Mouse (Mus musculus) forebrain, embryonic 10.5 days (tissue): ENCODE results near the gene Tas2r115. TPM values are rescaled to one million over a fixed set of nuclear protein-coding genes. Genes with fewer than 3 reads are reported as not detected.
"Not testable (repeated sequence)": the region's sequence is repeated elsewhere in the genome, so short reads cannot be mapped to it uniquely, and the experiment has no call there.

Experiments
- DNase-seq: peaks from one replicate; pipeline ENCODE4 v3.0.0-alpha.2; 2017; ENCODE audit warnings: low spot score; ENCODE audit errors: extremely low spot score
- H3K27ac ChIP-seq: fragments of 300-500 bp; sonication (generic); 2 replicates; pipeline ENCODE4 v1.5.1; 2016; ENCODE audit warnings: mild to moderate bottlenecking
- H3K27me3 ChIP-seq: fragments of 300-500 bp; sonication (generic); 2 replicates; pipeline ENCODE4 v1.6.1; 2016; ENCODE audit warnings: mild to moderate bottlenecking; ENCODE audit not compliant: poor library complexity, severe bottlenecking
- H3K36me3 ChIP-seq: fragments of 300-500 bp; sonication (generic); replicated peaks from 2 replicates; pipeline ENCODE4 v1.6.1; 2016; ENCODE audit warnings: mild to moderate bottlenecking, moderate library complexity
- H3K4me1 ChIP-seq: fragments of 300-500 bp; sonication (generic); 2 replicates; pipeline ENCODE4 v1.6.1; 2016
- H3K4me3 ChIP-seq: fragments of 300-500 bp; sonication (generic); 2 replicates; pipeline ENCODE4 v1.5.1; 2016; ENCODE audit warnings: mild to moderate bottlenecking, moderate library complexity
- H3K9me3 ChIP-seq: fragments of 300-500 bp; sonication (generic); 2 replicates; pipeline ENCODE4 v1.6.1; 2016; ENCODE audit warnings: mild to moderate bottlenecking, moderate library complexity
- WGBS: fragments of 180-500 bp; shearing (Covaris S2); methylation state at CpG from one replicate; pipeline ENCODE4 v1.1.7; 2016; 5-methylcytosine and 5-hydroxymethylcytosine counted together
- polyA plus RNA-seq: library from polyadenylated mRNA; unstranded; fragments of >200 nt; fragmentation: Nextera tagmentation; extraction: Ambion mirVana; gene quantifications from 2 replicates; pipeline ENCODE4 v1.2.1, GENCODE M21; 2016

The Tas2r115 gene
- polyA plus RNA-seq: not detected in 2 replicates

GRCm38 (mm10) chr6:132737935-132738334, at the start of gene Tas2r115:
Gene Tas2r115, minus strand, starts transcription at chr6:132738035.
- Histone ChIP-seq H3K27ac (no peak within 1 kb of the TSS), H3K9me3 (no peaks in the 10 kb centered on the region), H3K27me3 (no peaks in the 10 kb centered on the region), H3K36me3 (no peaks in the 10 kb centered on the region), H3K4me1 (no peaks in the 10 kb centered on the region), H3K4me3 (no peak within 1 kb of the TSS)
- DNase-seq: no peak
- 80% methylated on average over 2 of the region's 2 CpGs for WGBS

DNA sequence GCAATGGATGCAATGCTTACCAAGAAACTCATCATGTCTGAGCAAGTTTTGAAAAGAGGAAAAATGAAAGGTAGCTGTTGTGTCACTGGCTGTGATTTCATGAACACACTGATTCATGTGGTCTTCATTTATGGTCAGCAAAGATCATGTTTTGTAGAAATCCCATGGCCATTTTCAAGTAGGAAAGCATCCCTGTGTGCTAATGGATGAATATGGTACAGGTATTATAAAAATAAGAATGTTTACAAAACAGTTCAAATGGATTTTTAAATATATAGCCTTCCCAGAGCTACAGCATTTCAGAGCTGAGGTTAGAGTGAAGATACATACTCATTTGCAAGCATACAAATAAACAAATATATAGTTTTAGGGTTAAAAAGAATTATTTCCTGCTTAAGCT, 40.2 kb upstream of the Tas2r115 start, which contains the start of gene Tas2r136:
Tas2r136 (minus strand) TSS at position 101 of the 400 bp plus-strand sequence.
- H3K27ac ChIP-seq: no peak within 1 kb of the TSS
- H3K9me3 ChIP-seq: no peaks in the 10 kb centered on the region
- H3K4me1 ChIP-seq: no peaks in the 10 kb centered on the region
- H3K27me3 ChIP-seq: no peaks in the 10 kb centered on the region
- no peak for DNase-seq
- no peaks in the 10 kb centered on the region for H3K36me3 ChIP-seq
- no peak within 1 kb of the TSS for H3K4me3 ChIP-seq

DNA sequence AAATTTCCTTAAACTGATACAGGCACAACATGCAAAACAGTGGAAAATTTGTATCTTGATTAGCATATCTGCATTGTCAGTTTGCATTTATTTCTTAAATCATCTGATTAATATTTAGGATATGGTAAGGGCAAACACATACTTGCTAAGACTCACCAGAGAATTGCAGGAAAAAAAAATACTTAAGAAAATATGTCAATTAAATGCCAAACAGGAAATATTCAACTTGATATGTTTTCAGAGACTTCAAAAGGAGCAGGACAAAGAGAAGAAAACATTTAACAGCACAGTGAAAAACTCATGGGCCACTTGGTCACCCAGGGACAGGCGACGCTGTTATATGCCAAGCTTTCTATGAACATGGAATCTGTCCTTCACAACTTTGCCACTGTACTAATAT, 24.0 kb upstream of the Tas2r115 start, which contains the start of gene Tas2r102:
Tas2r102 (plus strand) TSS at position 301 of the 400 bp plus-strand sequence.
- Histone ChIP-seq H3K4me1 (no peaks in the 10 kb centered on the region), H3K36me3 (no peaks in the 10 kb centered on the region), H3K4me3 (no peak within 1 kb of the TSS), H3K27ac (no peak within 1 kb of the TSS), H3K27me3 (no peaks in the 10 kb centered on the region), H3K9me3 (no peaks in the 10 kb centered on the region)
- DNase-seq: no peak
- WGBS: 99% methylated on average over 2 of the region's 2 CpGs

GRCm38 (mm10) chr6:132754430-132754829, 16.6 kb upstream of the Tas2r115 start, which contains the start of gene Tas2r124:
Gene Tas2r124, plus strand, starts transcription at chr6:132754730.
- 92% methylated on average over 1 of the region's 1 CpGs for WGBS
- Histone ChIP-seq H3K36me3 (no peaks in the 10 kb centered on the region), H3K27me3 (no peaks in the 10 kb centered on the region), H3K9me3 (no peaks in the 10 kb centered on the region), H3K4me1 (no peaks in the 10 kb centered on the region), H3K27ac (no peak within 1 kb of the TSS), H3K4me3 (no peak within 1 kb of the TSS)
- no peak for DNase-seq

DNA sequence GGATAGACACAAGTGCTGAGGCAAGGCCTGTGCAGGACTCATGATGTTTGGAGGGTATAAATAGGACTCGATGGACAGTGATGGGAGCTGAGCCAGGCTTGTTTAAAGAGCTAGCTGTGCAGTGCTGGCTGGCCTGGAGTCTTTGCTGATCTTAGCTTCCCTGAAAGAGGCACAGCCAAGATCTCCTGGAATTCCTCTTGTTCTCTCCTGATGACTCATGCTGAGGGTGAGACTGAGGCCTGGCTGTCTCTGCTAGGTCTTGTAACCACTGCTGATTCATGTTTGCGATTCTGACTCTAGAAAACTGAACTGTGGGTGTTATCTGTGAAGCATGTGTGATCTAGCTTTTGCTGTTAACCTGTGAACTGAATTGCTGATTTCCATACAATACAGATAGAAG, 12.4 kb upstream of the Tas2r115 start:
- no peaks in the 10 kb centered on the region for H3K9me3 ChIP-seq
- 92% methylated on average over 2 of the region's 2 CpGs for WGBS
- H3K36me3 ChIP-seq: no peaks in the 10 kb centered on the region
- no peak overlapping the region for H3K27ac ChIP-seq
- H3K27me3 ChIP-seq: no peaks in the 10 kb centered on the region
- H3K4me1 ChIP-seq: no peaks in the 10 kb centered on the region
- H3K4me3 ChIP-seq: no peak overlapping the region
- no peak for DNase-seq

GRCm38 (mm10) chr6:132711828-132712227, 26.0 kb downstream of the Tas2r115 start, which contains the start of gene Tas2r122:
Gene Tas2r122, minus strand, starts transcription at chr6:132711928.
- H3K27me3 ChIP-seq: no peaks in the 10 kb centered on the region
- H3K27ac ChIP-seq: no peak within 1 kb of the TSS
- H3K36me3 ChIP-seq: no peaks in the 10 kb centered on the region
- H3K9me3 ChIP-seq: 0 out of 2 replicates have a peak, but pooled peaks cover 3% of the 10 kb centered on the region
- no peak for DNase-seq
- WGBS: 85% methylated on average over 3 of the region's 3 CpGs
- H3K4me1 ChIP-seq: no peaks in the 10 kb centered on the region
- H3K4me3 ChIP-seq: no peak within 1 kb of the TSS

- Histone ChIP-seq H3K4me3 (no peak within 1 kb of the TSS), H3K4me1 (no peaks in the 10 kb centered on the region), H3K9me3 (no peaks in the 10 kb centered on the region), H3K27ac (no peak within 1 kb of the TSS), H3K27me3 (no peaks in the 10 kb centered on the region), H3K36me3 (no peaks in the 10 kb centered on the region)
- 91% methylated on average over 1 of the region's 1 CpGs for WGBS
- no peak for DNase-seq
These were observed 36.9 kb downstream of the Tas2r115 start, which contains the start of gene Tas2r121 for GRCm38 (mm10) chr6:132700907-132701306. Gene Tas2r121, minus strand, starts transcription at chr6:132701007.

- not testable (repeated sequence) for H3K36me3 ChIP-seq, H3K4me3 ChIP-seq, H3K27me3 ChIP-seq, H3K4me1 ChIP-seq, H3K27ac ChIP-seq, H3K9me3 ChIP-seq, DNase-seq
- WGBS: 93% methylated on average over 7 of the region's 7 CpGs
These were observed 46.2 kb downstream of the Tas2r115 start for GRCm38 (mm10) chr6:132691596-132691995.

Other genes with a start within 250 kb of the Tas2r115 start
- gene Prh1, start 168.2 kb downstream of the Tas2r115 start, polyA plus RNA-seq: not detected in 2 replicates
- not detected in 2 replicates for gene Prp2, start 142.1 kb downstream of the Tas2r115 start, polyA plus RNA-seq
- gene A630073D07Rik, start 86.5 kb downstream of the Tas2r115 start, polyA plus RNA-seq: not detected in 2 replicates
- gene Tas2r120, start 81.1 kb downstream of the Tas2r115 start, polyA plus RNA-seq: not detected in 2 replicates
- gene Tas2r121, start 37.0 kb downstream of the Tas2r115 start, polyA plus RNA-seq: not detected in 2 replicates
- gene Tas2r122, start 26.1 kb downstream of the Tas2r115 start, polyA plus RNA-seq: not detected in 2 replicates
- not detected in 2 replicates for gene Tas2r124, start 16.7 kb upstream of the Tas2r115 start, polyA plus RNA-seq
- not detected in 2 replicates for gene Tas2r102, start 24.1 kb upstream of the Tas2r115 start, polyA plus RNA-seq
- gene Tas2r136, start 40.1 kb upstream of the Tas2r115 start, polyA plus RNA-seq: not detected in 2 replicates
- gene Tas2r117, start 64.8 kb upstream of the Tas2r115 start, polyA plus RNA-seq: not detected in 2 replicates
- gene Tas2r123, start 109.1 kb upstream of the Tas2r115 start, polyA plus RNA-seq: not detected in 2 replicates
- not detected in 2 replicates for gene Tas2r116, start 117.4 kb upstream of the Tas2r115 start, polyA plus RNA-seq
- not detected in 2 replicates for gene Tas2r110, start 130.0 kb upstream of the Tas2r115 start, polyA plus RNA-seq
- not detected in 2 replicates for gene Tas2r113, start 155.0 kb upstream of the Tas2r115 start, polyA plus RNA-seq
- not detected in 2 replicates for gene Tas2r125, start 171.6 kb upstream of the Tas2r115 start, polyA plus RNA-seq
- not detected in 2 replicates for gene Tas2r129, start 213.1 kb upstream of the Tas2r115 start, polyA plus RNA-seq
- gene Tas2r131, start 219.9 kb upstream of the Tas2r115 start, polyA plus RNA-seq: not detected in 2 replicates
- gene Tas2r109, start 242.9 kb upstream of the Tas2r115 start, polyA plus RNA-seq: not detected in 2 replicates